Mouse (Mus musculus) kidney, postnatal 25 days (tissue): ENCODE measurements around the gene Tmem160.

Source experiments
- DNase-seq, 2 experiments: peaks; one replicate each; pipeline ENCODE4 v3.0.0; 2021; ENCODE audit warnings: mixed read lengths in 2 of 2

The Tmem160 gene

DNA sequence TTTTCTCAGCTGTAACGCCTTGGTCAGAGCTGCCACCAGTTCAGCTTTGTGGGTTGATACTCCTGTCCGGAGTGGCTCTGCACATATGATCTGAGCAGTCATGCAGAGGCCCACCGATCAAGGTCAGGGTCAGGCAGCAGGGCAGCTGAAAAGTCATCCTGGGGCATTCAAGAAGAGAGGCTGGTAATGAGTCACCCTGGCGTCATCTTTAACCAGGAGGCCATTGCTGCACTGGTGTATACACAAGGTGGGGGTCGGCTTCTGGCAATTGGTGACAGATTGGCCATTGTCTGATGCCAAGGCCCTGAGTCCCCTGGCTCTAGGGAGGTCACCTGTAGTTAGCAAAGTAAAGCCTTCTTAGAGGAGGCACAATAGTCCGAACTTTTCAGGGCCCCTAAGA lies 923 bp upstream of the Tmem160 start:
- DNase-seq = no peak

DNA sequence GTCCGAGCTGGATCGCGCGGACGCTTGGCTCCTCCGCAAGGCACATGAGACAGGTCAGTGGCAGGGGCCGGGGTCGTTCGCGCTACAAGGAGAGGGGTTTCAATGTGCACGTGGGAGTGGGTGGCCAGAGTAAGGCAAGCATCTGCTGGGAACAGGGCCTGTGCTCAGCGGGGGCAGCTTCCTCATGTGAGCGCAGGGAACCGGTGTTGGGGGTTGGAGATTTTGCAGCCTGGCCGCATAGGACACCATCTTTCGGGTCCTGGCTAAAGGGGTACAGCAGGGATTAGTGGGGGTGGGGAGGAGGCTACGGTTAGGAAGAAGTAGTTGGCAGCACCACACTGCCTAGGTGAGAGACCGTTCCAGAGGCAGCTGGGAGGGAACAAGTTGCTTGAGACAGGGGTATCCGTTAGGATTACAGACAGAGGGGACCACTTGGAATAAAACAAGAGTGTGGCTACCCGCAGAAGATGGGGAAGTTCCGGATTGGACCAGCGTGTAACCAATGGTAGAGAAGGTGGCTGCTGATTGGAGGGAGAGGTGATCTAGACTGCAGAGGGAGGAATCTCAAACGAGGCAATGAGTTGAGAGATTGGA lies 636 bp downstream of the Tmem160 start:
- DNase-seq = peak; percentile 51 to 78

DNA sequence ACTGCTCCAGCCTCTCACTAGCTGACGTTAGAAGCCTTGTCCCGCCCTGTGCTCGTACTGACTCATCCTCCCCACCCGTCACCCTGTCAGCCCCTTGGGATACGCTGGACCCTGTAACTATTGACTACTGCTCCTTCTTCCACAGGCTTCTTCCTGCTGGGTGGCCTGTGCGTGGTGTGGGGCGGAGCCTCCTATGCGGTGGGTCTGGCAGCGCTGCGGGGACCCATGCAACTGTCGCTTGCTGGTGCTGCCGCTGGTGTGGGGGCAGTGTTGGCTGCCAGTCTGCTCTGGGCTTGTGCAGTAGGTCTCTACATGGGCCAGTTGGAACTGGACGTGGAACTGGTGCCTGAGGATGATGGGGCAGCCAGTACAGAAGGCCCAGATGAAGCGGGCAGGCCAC lies 2.4 kb downstream of the Tmem160 start:
- DNase-seq = no peak

DNA sequence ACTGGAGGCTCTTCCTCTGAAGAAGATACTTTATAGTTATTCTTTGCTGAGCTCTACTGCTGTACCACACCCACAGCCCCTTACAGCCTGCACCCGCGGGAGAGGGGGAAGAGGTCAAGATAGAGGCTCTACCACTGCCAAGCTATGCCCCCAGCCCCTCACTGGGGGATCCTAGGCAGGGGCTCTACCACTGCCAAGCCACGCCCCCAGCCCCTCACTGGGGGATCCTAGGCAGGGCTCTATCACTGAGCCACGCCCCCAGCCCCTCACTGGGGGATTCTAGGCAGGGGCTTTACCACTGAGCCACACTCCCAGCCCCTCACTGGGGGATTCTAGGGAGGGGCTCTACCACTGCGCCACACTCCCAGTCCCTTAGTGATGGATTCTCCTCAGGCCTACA lies 3.7 kb downstream of the Tmem160 start:
- no peak for DNase-seq

DNA sequence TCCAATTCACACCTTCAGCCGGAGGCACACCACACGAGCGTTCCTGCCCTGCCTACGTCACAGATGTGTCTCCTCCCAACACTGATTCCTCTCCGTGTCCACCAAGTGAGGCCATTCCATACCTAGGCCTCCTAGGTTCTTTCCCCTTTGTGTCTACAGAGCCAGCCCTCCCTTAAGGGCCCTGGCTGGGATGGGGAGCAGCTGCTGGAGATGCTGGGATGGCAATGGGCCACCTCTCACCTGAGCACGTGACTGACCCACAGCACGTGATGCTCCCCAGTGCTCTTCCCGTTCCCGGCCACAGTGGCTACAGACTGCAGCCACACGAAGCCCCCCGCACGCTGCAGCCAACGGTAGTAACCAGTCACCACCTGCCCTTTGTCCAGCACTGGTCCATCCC lies 8.0 kb downstream of the Tmem160 start:
- no peak for DNase-seq

DNA sequence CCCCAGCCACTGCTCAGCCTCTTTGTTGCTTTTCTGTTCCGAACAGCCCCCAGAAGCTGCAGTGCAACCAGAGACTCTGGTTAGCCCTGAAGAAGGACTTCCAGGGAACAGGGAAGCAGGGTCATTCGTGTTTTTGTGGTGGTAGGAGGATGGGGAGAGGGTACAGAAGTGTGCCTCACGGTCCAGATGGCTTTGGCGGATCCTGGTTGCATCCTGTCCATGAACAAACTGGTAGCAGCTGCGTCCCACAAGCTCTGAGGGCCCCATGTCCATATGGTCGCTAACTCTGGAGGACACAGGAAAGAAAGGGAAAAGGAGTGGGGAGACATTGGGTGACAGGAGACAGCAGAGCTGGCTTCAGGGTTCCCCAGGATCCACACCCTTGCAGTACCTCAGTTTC lies 8.6 kb downstream of the Tmem160 start:
- no peak for DNase-seq

DNA sequence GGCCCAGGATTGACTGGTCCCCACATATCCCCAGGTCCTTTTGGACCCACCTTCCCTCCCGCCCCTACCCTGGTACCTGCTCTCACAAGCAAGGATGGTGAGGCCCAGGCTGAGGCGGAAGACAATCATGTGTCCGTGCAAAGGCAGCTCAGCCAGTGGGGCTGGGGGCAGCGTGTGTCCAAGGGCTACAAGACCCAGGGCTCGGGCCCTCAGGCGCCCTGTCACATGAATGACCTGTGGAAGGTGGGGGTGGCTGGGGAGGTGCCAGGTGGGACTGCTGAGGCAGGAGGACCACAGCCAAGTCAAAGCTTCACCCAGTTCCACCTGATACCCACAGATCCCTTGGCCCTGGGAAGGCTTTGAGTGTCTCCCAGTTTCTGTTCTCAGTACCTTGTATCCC lies 9.1 kb downstream of the Tmem160 start:
- DNase-seq = no peak

DNA sequence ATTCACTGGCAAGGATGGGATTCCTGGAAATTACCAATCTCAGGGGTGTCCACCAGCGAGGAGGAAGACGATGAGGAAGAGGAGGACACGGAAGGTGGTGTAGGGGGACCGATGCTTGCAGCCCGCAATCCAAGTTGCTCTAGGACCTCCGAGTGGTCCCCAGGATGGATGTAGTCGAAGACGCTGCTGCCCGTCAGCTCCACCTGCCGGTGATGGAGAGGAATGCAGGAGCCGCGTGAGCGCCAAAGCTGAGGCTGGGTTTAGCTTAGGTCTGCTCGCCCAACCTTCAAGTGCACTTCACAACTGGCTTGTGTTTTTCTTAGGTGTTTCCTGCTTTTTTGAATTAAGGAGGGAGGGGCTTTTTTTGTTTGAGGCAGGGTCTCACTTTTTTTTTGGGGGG lies 10.6 kb downstream of the Tmem160 start:
- DNase-seq = peak; percentile 78 to 86

DNA sequence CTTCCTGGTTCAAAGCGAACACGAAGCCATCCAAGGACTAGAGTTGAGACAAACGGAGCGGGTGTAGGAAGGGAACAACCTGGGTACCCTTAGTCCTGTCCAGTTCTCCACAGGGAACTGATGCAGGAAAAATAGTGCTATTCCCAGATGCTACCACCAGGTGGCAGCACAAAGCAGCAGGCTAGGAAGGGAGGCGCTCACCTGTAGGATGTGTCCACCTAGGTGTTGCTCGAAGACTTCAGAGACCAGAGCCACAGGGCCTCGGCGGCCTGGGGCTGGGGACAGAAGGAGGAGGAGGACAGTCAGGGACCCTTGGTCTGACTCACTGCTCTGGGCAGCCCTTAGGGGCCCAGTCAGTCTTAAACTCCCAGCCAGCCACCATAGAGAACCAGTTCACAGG lies 12.6 kb downstream of the Tmem160 start:
- peak; percentile 79 to 85 for DNase-seq

DNA sequence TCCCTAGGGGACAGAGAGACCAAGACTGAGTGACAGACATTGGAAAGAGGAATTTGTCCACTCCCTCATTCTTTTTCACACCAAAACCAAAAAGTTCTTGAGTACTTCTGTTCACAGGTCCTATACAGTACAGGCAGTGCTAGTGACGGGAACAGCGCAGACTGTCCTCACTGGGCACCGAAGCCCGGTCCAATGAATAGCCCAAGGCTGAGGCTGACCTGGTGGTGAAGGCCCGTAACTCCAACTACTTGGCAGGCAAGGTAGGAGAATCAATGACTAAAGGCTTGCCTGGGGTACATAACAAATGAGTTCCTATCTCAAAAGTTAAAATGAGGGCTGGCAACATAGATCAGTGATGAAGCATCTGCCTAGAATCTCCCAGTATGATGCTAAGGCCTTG lies 13.0 kb downstream of the Tmem160 start:
- DNase-seq = no peak

DNA sequence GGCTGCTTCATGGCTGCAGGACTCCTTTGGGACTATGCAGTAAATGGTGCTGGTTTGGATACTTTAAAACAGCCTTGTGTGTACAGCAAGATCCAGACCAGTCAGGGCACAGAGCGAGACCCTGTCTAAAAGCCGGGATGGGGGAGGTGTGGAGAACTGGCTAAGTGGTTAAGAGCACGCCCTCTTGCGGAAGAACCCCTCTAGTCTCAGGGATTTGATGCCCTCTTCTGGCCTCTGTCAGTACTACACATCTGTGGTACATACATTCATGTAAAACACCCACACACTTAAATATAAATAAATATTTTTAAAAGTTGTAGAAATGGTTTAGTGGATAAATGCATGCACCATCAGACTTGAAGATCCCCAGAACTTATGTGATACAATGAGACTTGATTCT lies 14.0 kb downstream of the Tmem160 start:
- DNase-seq = peak in 1 of 2 experiments; percentile 43

DNA sequence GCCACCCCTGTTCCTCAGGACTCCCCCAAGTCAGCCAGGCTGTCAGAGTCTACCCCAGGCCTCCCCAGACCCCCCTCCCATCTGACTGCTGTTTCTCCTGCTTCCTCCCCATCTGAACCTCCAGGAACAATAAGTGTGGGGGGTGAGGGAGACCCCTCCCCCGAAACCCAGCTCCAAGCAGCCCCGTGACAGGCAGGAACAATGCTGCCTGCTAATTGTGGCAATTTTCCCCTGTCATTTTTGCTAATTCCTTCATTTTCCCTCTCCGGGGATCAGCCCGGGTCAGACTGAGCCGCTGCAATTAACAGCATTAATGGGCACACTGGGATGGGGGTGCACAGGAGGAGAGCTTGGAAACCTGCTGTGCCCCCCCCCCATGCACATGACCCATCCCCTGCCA lies 15.5 kb downstream of the Tmem160 start:
- no peak for DNase-seq

DNA sequence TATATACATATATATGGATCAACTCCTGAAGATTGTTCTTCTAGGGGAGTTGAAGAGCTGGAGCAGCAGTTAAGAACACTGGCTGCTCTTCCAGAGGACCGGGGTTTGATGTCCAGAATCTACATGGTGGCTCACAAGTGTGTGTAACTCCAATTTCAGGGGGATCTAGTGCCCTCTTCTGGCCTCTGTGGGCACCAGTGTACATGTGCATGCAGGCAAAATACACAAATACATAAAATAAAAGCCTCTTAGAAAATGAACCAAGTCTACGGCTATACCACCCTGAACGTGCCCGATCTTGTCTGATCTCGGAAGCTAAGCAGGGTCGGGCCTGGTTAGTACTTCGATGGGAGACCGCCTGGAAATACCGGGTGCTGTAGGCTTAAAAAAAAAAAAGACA lies 19.0 kb downstream of the Tmem160 start:
- DNase-seq = peak in 1 of 2 experiments; percentile 37

DNA sequence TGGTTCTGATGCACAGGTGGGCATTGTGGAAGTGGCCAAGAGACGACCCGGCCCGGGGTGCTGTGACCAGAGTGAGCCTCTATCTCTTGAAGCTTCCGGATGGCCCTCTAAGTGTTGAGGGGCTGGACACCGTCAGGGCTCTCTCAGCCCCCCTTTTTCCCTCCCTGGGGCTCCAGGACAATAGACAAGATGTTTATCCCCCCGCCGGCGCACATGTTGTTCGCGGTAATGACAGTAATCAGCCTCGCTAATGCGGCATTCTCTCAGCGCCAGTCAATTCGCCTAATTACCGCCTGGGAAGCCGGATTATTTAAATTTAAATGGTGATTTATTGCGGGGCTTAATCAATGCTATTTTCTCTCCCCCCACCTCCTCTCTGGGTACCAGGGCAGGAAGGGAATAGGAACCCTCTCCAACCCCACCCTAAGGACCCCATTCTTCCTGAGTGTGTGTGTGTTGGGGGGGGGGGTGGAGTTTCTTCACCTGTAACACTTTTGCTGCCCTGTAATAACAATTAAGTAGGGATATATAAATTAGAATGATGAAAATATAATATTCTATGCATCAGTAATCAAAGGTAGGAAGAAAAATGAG lies 19.6 kb downstream of the Tmem160 start:
- no peak for DNase-seq

DNA sequence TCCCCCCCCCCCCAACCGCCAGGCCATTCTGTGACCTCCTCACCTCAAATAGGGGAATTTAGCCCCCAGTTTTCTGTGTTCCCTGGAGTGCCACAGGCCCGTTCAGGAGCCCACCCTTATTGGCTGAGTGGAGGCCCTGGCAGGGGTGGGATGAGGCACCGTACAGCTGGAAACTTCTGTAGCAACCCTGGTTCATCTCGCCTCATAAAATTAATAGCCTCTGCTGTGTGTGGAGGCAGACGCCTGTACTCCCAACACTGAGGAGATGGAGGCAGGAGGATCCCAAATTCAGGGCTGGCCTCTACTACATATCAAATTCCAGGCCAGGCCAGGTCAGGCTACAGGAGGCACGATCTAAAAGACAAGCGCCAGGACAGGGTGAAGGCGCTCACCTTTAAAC lies 21.3 kb downstream of the Tmem160 start:
- DNase-seq = no peak

DNA sequence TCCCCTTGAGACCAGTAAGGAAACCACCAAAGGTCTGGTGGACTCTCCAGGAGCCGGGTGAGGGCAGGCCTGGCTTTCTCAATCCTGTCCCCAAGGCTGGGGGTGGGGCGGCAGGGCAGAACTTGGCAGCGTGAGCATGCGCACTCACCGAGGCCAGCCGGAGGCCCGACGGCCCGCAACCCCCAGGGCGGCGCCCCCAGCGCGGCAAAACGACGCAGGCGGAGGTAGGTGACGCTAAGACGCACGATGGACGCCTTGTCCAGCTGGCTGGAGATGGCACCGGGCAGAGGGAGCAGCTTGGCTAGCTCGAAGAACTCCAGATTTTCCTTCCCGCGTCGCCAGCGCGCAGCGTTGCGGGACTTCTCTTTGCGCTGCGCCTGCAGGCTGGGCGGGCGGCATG lies 21.9 kb downstream of the Tmem160 start:
- peak in 1 of 2 experiments; percentile 19 for DNase-seq

DNA sequence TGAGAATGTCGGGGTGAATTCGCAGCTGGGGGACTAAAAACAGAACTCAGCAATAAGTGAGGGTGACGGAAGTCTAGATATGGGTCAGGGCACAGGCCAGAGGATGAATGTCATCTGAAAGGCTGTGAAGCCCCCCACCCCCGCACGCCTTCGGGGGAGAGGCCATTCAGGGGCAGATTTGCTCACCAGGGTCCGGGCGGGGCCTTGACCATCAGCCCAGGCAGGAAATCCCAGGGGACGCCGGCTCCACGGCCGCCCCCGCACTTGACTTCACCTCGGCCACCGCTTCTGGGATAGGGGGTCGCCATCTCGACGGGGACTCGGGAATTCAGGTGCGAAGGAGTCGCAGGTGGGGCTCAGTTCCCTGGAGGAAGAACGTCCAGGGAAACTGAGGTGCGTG lies 22.7 kb downstream of the Tmem160 start:
- DNase-seq = no peak

DNA sequence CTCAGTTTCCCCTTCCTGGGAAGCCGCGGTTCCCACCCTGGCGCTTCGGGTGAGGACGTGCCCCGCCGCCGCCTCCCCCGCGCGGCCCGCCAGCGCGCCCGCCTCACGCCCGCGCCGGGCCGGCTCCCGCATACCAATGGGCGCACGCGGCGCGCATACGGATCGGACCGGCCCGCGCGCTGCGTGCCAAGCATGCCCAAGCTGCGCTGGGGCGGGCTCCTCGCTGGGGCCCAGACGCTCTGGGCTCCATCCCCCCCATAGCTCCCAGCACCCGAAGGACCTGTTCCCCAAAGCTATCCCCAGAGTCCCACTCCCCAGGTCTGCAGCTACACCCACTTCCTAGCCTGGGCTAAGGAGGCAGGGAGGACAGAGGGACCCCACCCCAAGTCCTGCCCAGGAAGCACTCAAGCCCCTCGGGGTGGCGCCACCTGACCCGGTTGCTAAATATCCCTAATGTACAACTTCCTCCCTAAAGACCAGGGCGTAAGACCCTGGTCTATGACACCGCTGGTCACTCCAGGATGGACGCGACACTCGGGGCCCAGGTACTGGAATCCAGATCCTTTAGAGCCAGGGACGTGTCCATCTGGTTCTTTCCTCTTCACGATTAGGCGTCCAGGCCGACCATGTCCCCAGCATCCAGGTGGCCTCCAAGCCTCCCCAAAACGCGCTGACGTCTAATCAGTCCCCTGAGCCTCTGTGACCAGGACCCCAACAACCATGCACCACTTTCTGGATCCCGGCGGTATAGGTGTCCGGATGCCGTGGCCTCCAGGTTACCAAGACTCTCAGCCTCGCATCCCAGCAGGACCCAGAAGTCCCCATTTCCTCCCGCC lies 23.4 kb downstream of the Tmem160 start:
- DNase-seq = no peak

DNA sequence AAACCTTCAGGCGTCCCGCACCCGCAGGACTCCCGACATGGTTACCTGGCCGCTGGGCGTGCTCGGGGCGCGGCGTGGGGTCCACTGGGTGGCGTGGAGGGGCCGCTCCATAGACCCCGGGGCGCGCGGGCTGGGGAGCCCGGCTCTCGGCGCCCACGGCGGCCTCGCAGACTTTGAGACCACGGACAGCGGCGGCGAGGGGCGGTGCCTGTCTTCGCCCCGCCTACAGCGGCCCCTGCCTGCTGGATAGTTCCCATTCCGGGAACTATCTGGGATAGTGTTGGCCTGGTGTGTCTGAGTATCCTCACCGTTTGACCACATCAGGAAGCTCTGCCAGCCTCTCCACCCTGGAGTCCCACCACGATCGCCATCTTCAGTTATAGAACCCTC lies 24.0 kb downstream of the Tmem160 start:
- DNase-seq = no peak

DNA sequence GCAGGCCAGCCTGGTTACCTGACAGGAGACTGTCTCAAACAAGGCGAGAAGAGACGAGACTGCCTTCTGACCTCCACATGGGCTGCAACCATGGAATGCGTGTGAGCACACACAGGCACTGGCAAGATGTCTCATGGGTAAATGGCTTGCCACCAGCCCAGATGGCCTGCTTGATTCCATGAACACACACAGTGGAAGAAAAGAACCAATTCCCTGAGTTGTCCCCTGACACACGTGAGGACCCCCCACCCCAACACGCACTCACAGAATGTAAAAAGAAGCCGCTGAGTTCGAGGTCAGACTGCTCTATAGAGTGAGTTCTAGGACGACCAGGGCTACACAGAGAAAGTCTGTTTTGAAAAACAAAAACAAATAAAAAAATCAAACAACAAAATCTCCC lies 25.0 kb downstream of the Tmem160 start, which contains the start of gene Npas1:
TSS of gene Npas1 (minus strand) at position 101 of the 400 bp plus-strand sequence.
- no peak for DNase-seq

DNA sequence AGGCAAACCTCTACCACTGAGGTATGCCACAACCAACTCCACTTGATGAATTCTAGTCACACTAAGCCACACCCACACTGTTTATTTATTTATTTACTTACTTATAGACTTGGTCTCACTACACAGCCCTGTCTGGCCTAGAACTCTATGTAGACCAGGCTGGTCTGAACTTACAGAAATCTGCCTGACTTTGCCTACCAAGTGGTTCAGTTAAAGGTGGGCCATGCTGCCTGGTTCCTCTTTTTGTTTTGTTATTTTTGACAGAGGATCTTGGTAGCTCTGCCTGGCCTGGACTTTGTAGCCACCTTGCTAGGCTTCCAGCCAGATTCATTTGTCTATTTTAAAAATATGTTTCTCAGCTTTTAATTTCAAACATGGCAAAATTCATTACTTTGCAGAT lies 36.2 kb downstream of the Tmem160 start:
- no peak for DNase-seq

DNA sequence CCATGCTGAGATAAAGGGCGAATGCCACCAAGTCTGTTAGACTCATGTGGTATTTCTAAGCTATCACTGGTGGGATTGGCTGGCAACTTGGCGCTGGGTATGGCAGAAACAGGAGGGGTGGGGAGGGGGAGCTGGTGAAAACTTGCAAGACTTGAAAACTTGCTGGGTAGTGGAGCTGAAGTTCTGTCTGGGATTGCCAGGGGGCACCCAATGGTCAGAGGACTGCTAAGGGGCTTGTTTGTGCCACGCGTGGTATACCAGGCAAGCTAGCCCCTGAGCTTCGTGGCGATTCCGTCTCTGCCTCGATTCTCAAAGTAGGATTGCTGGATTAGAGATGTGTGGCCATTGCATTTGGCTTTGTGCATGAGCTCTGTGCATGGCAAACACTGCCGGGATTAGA lies 37.4 kb downstream of the Tmem160 start:
- DNase-seq = peak; percentile 54 to 56

DNA sequence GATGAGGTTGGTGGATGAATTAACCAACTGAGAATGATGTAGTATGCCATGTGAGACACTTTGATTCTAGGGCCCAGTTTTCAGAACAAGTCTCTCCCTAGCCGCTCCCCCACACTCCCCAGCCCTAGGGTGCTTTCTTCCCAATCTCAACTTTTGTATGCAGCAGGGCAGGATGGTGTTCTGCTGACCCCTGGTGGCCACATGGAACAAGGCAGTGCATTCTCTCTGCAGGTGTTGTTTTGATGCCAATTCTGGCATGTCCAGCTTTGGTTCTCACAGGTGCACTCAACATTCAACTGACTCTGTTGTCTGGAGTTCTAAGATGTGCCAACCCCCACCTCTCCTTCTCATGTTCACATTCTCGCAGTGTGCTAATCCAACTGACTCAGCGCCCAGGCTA lies 39.2 kb downstream of the Tmem160 start:
- peak; percentile 71 to 77 for DNase-seq

DNA sequence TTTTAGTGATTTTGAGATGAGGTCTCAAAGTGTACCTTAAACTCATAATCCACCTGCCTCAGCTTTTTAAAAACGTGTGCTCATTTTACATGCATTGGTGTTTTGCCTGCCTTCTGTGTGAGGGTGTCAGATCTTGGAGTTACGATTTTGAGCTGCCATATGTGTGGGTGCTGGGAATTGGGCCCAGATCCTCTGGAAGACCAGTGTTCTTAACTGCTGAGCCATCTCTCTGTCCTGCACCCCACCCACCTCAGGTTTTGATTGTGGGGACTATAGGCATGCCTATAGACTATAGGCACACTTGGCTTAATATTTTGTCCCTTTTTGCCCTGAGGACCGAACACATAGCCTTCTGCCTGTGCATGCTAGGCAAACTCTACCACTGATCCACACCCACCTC lies 39.6 kb downstream of the Tmem160 start:
- DNase-seq = no peak
